Comparison of ENCODE assay signal across 9 mouse cellular contexts in genomic region chr10:7076201-7076600, GRCm38 (mm10). TPM values are rescaled to one million over a fixed set of nuclear protein-coding genes. Genes with fewer than 3 reads are reported as not detected.
A peak's percentile ranks its signal among the peaks of the same experiment; 100 is the strongest.
DNase-seq lines count a peak whose midpoint lies in the region; ATAC-seq and TF ChIP-seq lines count a peak whose summit lies in the region.
"Had no signal": no experiment of that assay in that cellular context is flagged by ENCODE, and none has a peak within 500 bp of the region (broad histone marks: within the 10 kb centered on the region; RNA-seq: fewer than 3 reads in every experiment).

No protein-coding gene starts in this region.

- no peaks in the 10 kb centered on the region for H3K27me3 ChIP-seq in embryonic facial prominence, embryonic 15.5 days
- no peaks in the 10 kb centered on the region for H3K27me3 ChIP-seq in heart, embryonic 10.5 days (ENCODE audit: insufficient read depth, poor library complexity, severe bottlenecking)
- no peaks in the 10 kb centered on the region for H3K27me3 ChIP-seq in limb, embryonic 10.5 days (ENCODE audit: low read depth, poor library complexity, severe bottlenecking)
- no peaks in the 10 kb centered on the region for H3K27me3 ChIP-seq in midbrain, postnatal 0 days (ENCODE audit: insufficient read depth, low read length)

- H3K9me3 ChIP-seq in embryonic facial prominence, embryonic 15.5 days (replicated peaks) = no peaks in the 10 kb centered on the region
- H3K9me3 ChIP-seq in heart, embryonic 10.5 days = no peaks in the 10 kb centered on the region
- no peaks in the 10 kb centered on the region for H3K9me3 ChIP-seq in limb, embryonic 10.5 days (replicated peaks)
- H3K9me3 ChIP-seq in midbrain, postnatal 0 days (ENCODE audit: low read length) = no peaks in the 10 kb centered on the region
- H3K9me3 ChIP-seq: G1E had no signal

- H3K4me1 ChIP-seq in embryonic facial prominence, embryonic 15.5 days = 0 out of 2 replicates have a peak, but pooled peaks cover 2% of the 10 kb centered on the region
- H3K4me1 ChIP-seq in heart, embryonic 10.5 days = no peaks in the 10 kb centered on the region
- peaks cover 12% of the 10 kb centered on the region; the same call in 1 of the 2 replicates for H3K4me1 ChIP-seq in limb, embryonic 10.5 days
- no peaks in the 10 kb centered on the region for H3K4me1 ChIP-seq in midbrain, postnatal 0 days (ENCODE audit: insufficient read depth, low read length)

- no peak overlapping the region for H3K9ac ChIP-seq in embryonic facial prominence, embryonic 15.5 days
- no peak overlapping the region for H3K9ac ChIP-seq in midbrain, postnatal 0 days (replicated peaks; ENCODE audit: low read length, poor library complexity, severe bottlenecking)

- peak; percentile 75 for ATAC-seq in embryonic facial prominence, embryonic 15.5 days (ENCODE audit: insufficient number of reproducible peaks, low FRiP score, low TSS enrichment, low read depth)
- peak; percentile 86 for ATAC-seq in midbrain, postnatal 0 days (ENCODE audit: low FRiP score)

- H3K4me3 ChIP-seq in embryonic facial prominence, embryonic 15.5 days (replicated peaks) = peak overlapping the region; percentile 12; the same call in 1 of the 2 replicates
- peak overlapping the region; percentile 12; the same call in 1 of the 2 replicates for H3K4me3 ChIP-seq in heart, embryonic 10.5 days
- H3K4me3 ChIP-seq in limb, embryonic 10.5 days = peak overlapping the region; percentile 16; the same call in 1 of the 2 replicates
- H3K4me3 ChIP-seq in midbrain, postnatal 0 days (ENCODE audit: low read depth, low read length) = no peak overlapping the region

- peak; percentile 90 for TF ChIP-seq CTCF in midbrain, postnatal 0 days (IDR thresholded peaks at IDR 0.05)

- peak; percentile 79 for DNase-seq in 3T3-L1 (ENCODE audit: low read depth, low spot score)
- DNase-seq in adrenal gland, postnatal 4 days (ENCODE audit: low spot score in 2 of 2) = peak; percentile 18 to 55
- DNase-seq in heart, embryonic 10.5 days (ENCODE audit: low spot score) = peak; percentile 83
- peak; percentile 50 to 72 for DNase-seq in kidney, adult 8-10 months
- DNase-seq in limb, embryonic 10.5 days (ENCODE audit: low spot score) = peak; percentile 72
- DNase-seq in midbrain, postnatal 0 days (ENCODE audit: low spot score) = peak; percentile 82
- DNase-seq in spleen, postnatal 36 days (ENCODE audit: low spot score in 2 of 2) = peak; percentile 28 to 30

- WGBS in embryonic facial prominence, embryonic 15.5 days = 5% methylated on average over 8 of the region's 8 CpGs
- 12% methylated on average over 8 of the region's 8 CpGs for WGBS in heart, embryonic 10.5 days
- WGBS in limb, embryonic 10.5 days = 15% methylated on average over 8 of the region's 8 CpGs
- WGBS in midbrain, postnatal 0 days = 14% methylated on average over 8 of the region's 8 CpGs

- H3K27ac ChIP-seq in embryonic facial prominence, embryonic 15.5 days (replicated peaks) = 0 out of 2 replicates have a peak overlapping the region, but pooled peaks have one; percentile 39
- H3K27ac ChIP-seq in heart, embryonic 10.5 days = no peak overlapping the region
- H3K27ac ChIP-seq in limb, embryonic 10.5 days = peak overlapping the region; percentile 65; the same call in 1 of the 2 replicates
- H3K27ac ChIP-seq in midbrain, postnatal 0 days (ENCODE audit: low read depth, low read length) = no peak overlapping the region

- no peaks in the 10 kb centered on the region for H3K36me3 ChIP-seq in embryonic facial prominence, embryonic 15.5 days
- H3K36me3 ChIP-seq in heart, embryonic 10.5 days = no peaks in the 10 kb centered on the region
- no peaks in the 10 kb centered on the region for H3K36me3 ChIP-seq in limb, embryonic 10.5 days
- H3K36me3 ChIP-seq in midbrain, postnatal 0 days (ENCODE audit: insufficient read depth, low read length) = no peaks in the 10 kb centered on the region
- H3K36me3 ChIP-seq: G1E had no signal

- peak overlapping the region; percentile 33 for H3K4me2 ChIP-seq in embryonic facial prominence, embryonic 15.5 days (replicated peaks)
- no peak overlapping the region for H3K4me2 ChIP-seq in midbrain, postnatal 0 days (ENCODE audit: low read depth, low read length, poor library complexity, severe bottlenecking)

RNA-seq across cellular contexts. Expression of gene Ipcef1, which starts 23.9 kb away (rescaled TPM):
- total RNA-seq in adrenal gland, postnatal 4 days (2021) = 1 to 10 TPM in 1 of 2 experiments, under 1 TPM in 1; 0.45 to 2.1 TPM
- polyA plus RNA-seq in embryonic facial prominence, embryonic 15.5 days (2015; fragmentation: Nextera tagmentation; extraction: Ambion mirVana) = 0.14 and 0.28 TPM in 2 replicates
- 0.02 and 0.25 TPM in 2 replicates for polyA plus RNA-seq in heart, embryonic 10.5 days (2016; fragmentation: Nextera tagmentation; extraction: Ambion mirVana)
- 0.03 and 0.11 TPM in 2 replicates for polyA plus RNA-seq in limb, embryonic 10.5 days (2016; fragmentation: Nextera tagmentation; extraction: Ambion mirVana)
- total RNA-seq in midbrain, postnatal 0 days (2014; rRNA removed) = 6.1 and 11.1 TPM in 2 replicates
- 1.3 and 1.8 TPM in 2 replicates for polyA plus RNA-seq in midbrain, postnatal 0 days (2015; fragmentation: Nextera tagmentation; extraction: Ambion mirVana)
- polyA plus RNA-seq: G1E had no signal

Comparison
In these comparisons a context has a peak if more than half of its experiments do, and no peak if none do; other contexts are left out.
1. DNase-seq: peak in every context shown above with its lines; median percentile 83 in heart, embryonic 10.5 days; 82 in midbrain, postnatal 0 days; 79 in 3T3-L1; 72 in limb, embryonic 10.5 days; 61 in kidney, adult 8-10 months; 36 in adrenal gland, postnatal 4 days; 29 in spleen, postnatal 36 days.
2. H3K27ac ChIP-seq: peak in embryonic facial prominence, embryonic 15.5 days (single experiment) and limb, embryonic 10.5 days (single experiment); none in heart, embryonic 10.5 days (single experiment) and midbrain, postnatal 0 days (single experiment).